Comparison of ENCODE assay signal across 9 mouse cellular contexts in the genomic region with DNA sequence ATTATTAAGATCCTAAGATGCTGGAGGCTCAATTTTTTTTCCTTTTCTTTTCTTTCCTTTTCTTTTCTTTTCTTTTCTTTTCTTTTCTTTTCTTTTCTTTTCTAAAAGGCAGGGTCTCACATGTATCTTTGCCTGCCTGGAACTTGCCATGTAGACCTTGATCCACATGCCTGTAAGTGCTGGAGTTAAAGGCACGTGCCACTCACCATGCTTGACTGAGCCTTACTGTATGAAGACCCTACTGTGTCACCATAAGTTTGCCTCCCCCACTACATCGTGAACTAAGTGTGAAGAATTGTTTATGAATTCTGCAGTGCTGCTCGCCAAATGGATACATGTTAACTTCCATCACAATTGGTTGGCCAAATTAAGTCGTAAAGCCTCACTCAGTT. TPM values are rescaled to one million over a fixed set of nuclear protein-coding genes. Genes with fewer than 3 reads are reported as not detected.
DNase-seq lines count a peak whose midpoint lies in the region; ATAC-seq lines count a peak whose summit lies in the region.
"Had no signal": no experiment of that assay in that cellular context is flagged by ENCODE, and none has a peak within 500 bp of the region (broad histone marks: within the 10 kb centered on the region; RNA-seq: fewer than 3 reads in every experiment).

No protein-coding gene starts in this region.

- no peaks in the 10 kb centered on the region for H3K9me3 ChIP-seq in lung, embryonic 15.5 days
- no peaks in the 10 kb centered on the region for H3K9me3 ChIP-seq in limb, embryonic 13.5 days
- no peaks in the 10 kb centered on the region for H3K9me3 ChIP-seq in stomach, embryonic 14.5 days (ENCODE audit: control insufficient read depth, low read depth, low read length)

- 51% methylated on average over 4 of the region's 4 CpGs for WGBS in lung, embryonic 15.5 days
- WGBS in limb, embryonic 13.5 days = 64% methylated on average over 4 of the region's 4 CpGs
- WGBS in stomach, embryonic 14.5 days = 59% methylated on average over 4 of the region's 4 CpGs

- peak overlapping the region; percentile 67 for H3K4me2 ChIP-seq in lung, embryonic 15.5 days
- H3K4me2 ChIP-seq in limb, embryonic 13.5 days (replicated peaks) = peak overlapping the region; percentile 73
- peak overlapping the region; percentile 66 for H3K4me2 ChIP-seq in stomach, embryonic 14.5 days (replicated peaks; ENCODE audit: low read depth, low read length)

- peaks cover 40% of the 10 kb centered on the region for H3K4me1 ChIP-seq in lung, embryonic 15.5 days
- peaks cover 45% of the 10 kb centered on the region for H3K4me1 ChIP-seq in limb, embryonic 13.5 days
- peaks cover 26% of the 10 kb centered on the region for H3K4me1 ChIP-seq in stomach, embryonic 14.5 days (ENCODE audit: control insufficient read depth, insufficient read depth, low read length)

- DNase-seq in cerebellum, adult 11 months = peak; percentile 21
- no peak for DNase-seq in cerebellum, postnatal 4 days (ENCODE audit: low spot score in 2 of 2)
- no peak for DNase-seq in lung, postnatal 14 days
- DNase-seq in thymus, postnatal 25 days = no peak
- no peak for DNase-seq in layer of hippocampus, adult 8-10 months (ENCODE audit: low spot score in 2 of 2)

- peak overlapping the region; percentile 60 for H3K4me3 ChIP-seq in lung, embryonic 15.5 days
- H3K4me3 ChIP-seq in limb, embryonic 13.5 days = peak overlapping the region; percentile 62
- H3K4me3 ChIP-seq in stomach, embryonic 14.5 days (ENCODE audit: low read depth, low read length) = peak overlapping the region; percentile 55; the same call in 1 of the 2 replicates

- no peaks in the 10 kb centered on the region for H3K27me3 ChIP-seq in lung, embryonic 15.5 days
- H3K27me3 ChIP-seq in limb, embryonic 13.5 days = no peaks in the 10 kb centered on the region
- no peaks in the 10 kb centered on the region for H3K27me3 ChIP-seq in stomach, embryonic 14.5 days (ENCODE audit: control insufficient read depth, insufficient read depth, low read length)

- no peaks in the 10 kb centered on the region for H3K36me3 ChIP-seq in lung, embryonic 15.5 days
- H3K36me3 ChIP-seq in limb, embryonic 13.5 days = no peaks in the 10 kb centered on the region; the same call in 1 of the 2 replicates
- H3K36me3 ChIP-seq in stomach, embryonic 14.5 days (ENCODE audit: control insufficient read depth, insufficient read depth, low read length) = no peaks in the 10 kb centered on the region

- H3K9ac ChIP-seq in lung, embryonic 15.5 days = no peak overlapping the region
- 0 out of 2 replicates have a peak overlapping the region, but pooled peaks have one; percentile 89 for H3K9ac ChIP-seq in limb, embryonic 13.5 days
- H3K9ac ChIP-seq in stomach, embryonic 14.5 days (replicated peaks; ENCODE audit: low read depth, low read length) = 0 out of 2 replicates have a peak overlapping the region, but pooled peaks have one; percentile 28

- H3K27ac ChIP-seq in lung, embryonic 15.5 days = peak overlapping the region; percentile 99
- H3K27ac ChIP-seq in limb, embryonic 13.5 days = peak overlapping the region; percentile 99
- peak overlapping the region; percentile 100 for H3K27ac ChIP-seq in stomach, embryonic 14.5 days (ENCODE audit: low read length)

- ATAC-seq in lung, embryonic 15.5 days (ENCODE audit: borderline replicate concordance, extremely low read depth, low FRiP score, low TSS enrichment) = no peak
- ATAC-seq in limb, embryonic 13.5 days (ENCODE audit: low FRiP score, low read depth) = no peak
- ATAC-seq in stomach, embryonic 14.5 days (ENCODE audit: insufficient number of reproducible peaks, insufficient read depth, low FRiP score, low read depth) = no peak

RNA-seq across cellular contexts. Expression of a gene that starts 0.6 kb away (rescaled TPM):
- 25.7 and 26.3 TPM in 2 replicates for polyA plus RNA-seq in lung, embryonic 15.5 days (2015; fragmentation: Nextera tagmentation; extraction: Ambion mirVana)
- 30.8 and 32.2 TPM in 2 replicates for polyA plus RNA-seq in limb, embryonic 13.5 days (2015; fragmentation: Nextera tagmentation; extraction: Ambion mirVana)
- 30.8 and 32.8 TPM in 2 replicates for polyA plus RNA-seq in stomach, embryonic 14.5 days (2014; fragmentation: Nextera tagmentation; extraction: Ambion mirVana)
- 10 to 100 TPM; 45.7 to 46.6 (median 45.8) TPM for total RNA-seq in layer of hippocampus, adult 8-10 months (2022)

RNA-seq across cellular contexts. Expression of a gene that starts 5.7 kb away (rescaled TPM):
- 0.26 and 0.57 TPM in 2 replicates for polyA plus RNA-seq in lung, embryonic 15.5 days (2015; fragmentation: Nextera tagmentation; extraction: Ambion mirVana)
- 0.78 and 1.4 TPM in 2 replicates for polyA plus RNA-seq in limb, embryonic 13.5 days (2015; fragmentation: Nextera tagmentation; extraction: Ambion mirVana)
- 0.62 and 2.0 TPM in 2 replicates for polyA plus RNA-seq in stomach, embryonic 14.5 days (2014; fragmentation: Nextera tagmentation; extraction: Ambion mirVana)
- 1 to 10 TPM in 2 of 4 experiments, under 1 TPM in 2; 0.74 to 1.7 (median 0.91) TPM for total RNA-seq in layer of hippocampus, adult 8-10 months (2022)

RNA-seq across cellular contexts. Expression of a gene that starts 21.1 kb away (rescaled TPM):
- not detected in 2 replicates for polyA plus RNA-seq in lung, embryonic 15.5 days (2015; fragmentation: Nextera tagmentation; extraction: Ambion mirVana)
- polyA plus RNA-seq in limb, embryonic 13.5 days (2015; fragmentation: Nextera tagmentation; extraction: Ambion mirVana) = not detected in 2 replicates
- polyA plus RNA-seq in stomach, embryonic 14.5 days (2014; fragmentation: Nextera tagmentation; extraction: Ambion mirVana) = not detected in 2 replicates
- total RNA-seq in layer of hippocampus, adult 8-10 months (2022) = not detected
- total RNA-seq: gastrocnemius, postnatal 4 days had no signal

RNA-seq across cellular contexts. Expression of a gene that starts 36.6 kb away (rescaled TPM):
- polyA plus RNA-seq in lung, embryonic 15.5 days (2015; fragmentation: Nextera tagmentation; extraction: Ambion mirVana) = 105 TPM in 2 replicates
- polyA plus RNA-seq in limb, embryonic 13.5 days (2015; fragmentation: Nextera tagmentation; extraction: Ambion mirVana) = 189 and 203 TPM in 2 replicates
- polyA plus RNA-seq in stomach, embryonic 14.5 days (2014; fragmentation: Nextera tagmentation; extraction: Ambion mirVana) = 116 and 118 TPM in 2 replicates
- total RNA-seq in layer of hippocampus, adult 8-10 months (2022) = 10 to 100 TPM; 30.3 to 40.9 (median 34.5) TPM
